Comparison of ENCODE assay signal across 26 mouse cellular contexts in genomic region chr14:22754633-22755032, GRCm38 (mm10).
DNase-seq lines count a peak whose midpoint lies in the region; ATAC-seq and TF ChIP-seq lines count a peak whose summit lies in the region.
"Had no signal": no experiment of that assay in that cellular context is flagged by ENCODE, and none has a peak within 500 bp of the region (broad histone marks: within the 10 kb centered on the region; RNA-seq: fewer than 3 reads in every experiment).

No protein-coding gene starts in this region.

- peaks cover 3% of the 10 kb centered on the region; the same call in 1 of the 2 replicates for H3K4me1 ChIP-seq in kidney, postnatal 0 days (replicated peaks; ENCODE audit: insufficient read depth, low read length)
- H3K4me1 ChIP-seq: embryonic facial prominence, embryonic 12.5 days; forebrain, embryonic 13.5 days; forebrain, embryonic 15.5 days had no signal

- H3K36me3 ChIP-seq in kidney, postnatal 0 days (ENCODE audit: insufficient read depth, low read length): no peaks in the 10 kb centered on the region
- H3K36me3 ChIP-seq: embryonic facial prominence, embryonic 10.5 days; embryonic facial prominence, embryonic 12.5 days; forebrain, embryonic 15.5 days; G1E had no signal

- H3K27ac ChIP-seq in kidney, postnatal 0 days: no peak overlapping the region
- H3K27ac ChIP-seq: embryonic facial prominence, embryonic 10.5 days; embryonic facial prominence, embryonic 12.5 days; forebrain, embryonic 13.5 days; forebrain, embryonic 15.5 days had no signal

- H3K9me3 ChIP-seq in kidney, postnatal 0 days (replicated peaks; ENCODE audit: low read length): no peaks in the 10 kb centered on the region
- H3K9me3 ChIP-seq: embryonic facial prominence, embryonic 10.5 days; embryonic facial prominence, embryonic 12.5 days; forebrain, embryonic 13.5 days; forebrain, embryonic 15.5 days had no signal

- no peak overlapping the region for H3K4me2 ChIP-seq in kidney, postnatal 0 days (ENCODE audit: low read length)
- H3K4me2 ChIP-seq: embryonic facial prominence, embryonic 12.5 days; forebrain, embryonic 13.5 days; forebrain, embryonic 15.5 days had no signal

- no peak overlapping the region for H3K4me3 ChIP-seq in kidney, postnatal 0 days (replicated peaks; ENCODE audit: low read depth, low read length)
- H3K4me3 ChIP-seq: embryonic facial prominence, embryonic 10.5 days; embryonic facial prominence, embryonic 12.5 days; forebrain, embryonic 13.5 days; forebrain, embryonic 15.5 days had no signal

- intact Hi-C loops in left cerebral cortex, postnatal 14 days (cut with DNase I): no loop called here

- H3K27me3 ChIP-seq in kidney, postnatal 0 days (ENCODE audit: insufficient read depth, low read length): no peaks in the 10 kb centered on the region
- H3K27me3 ChIP-seq: CH12.LX; embryonic facial prominence, embryonic 12.5 days; Patski had no signal

- 78% methylated on average over 5 of the region's 5 CpGs for WGBS in kidney, postnatal 0 days

- no peak overlapping the region for H3K9ac ChIP-seq in kidney, postnatal 0 days (ENCODE audit: low read depth, low read length)
- H3K9ac ChIP-seq: embryonic facial prominence, embryonic 12.5 days; forebrain, embryonic 13.5 days; forebrain, embryonic 15.5 days; forebrain, postnatal 0 days had no signal

- peak; percentile 38 for DNase-seq in kidney, postnatal 0 days (ENCODE audit: low spot score)
- DNase-seq in kidney, adult 11 months: no peak
- peak; percentile 11 for DNase-seq in 416B (ENCODE audit: low read depth)
- no peak for DNase-seq in testis, postnatal 10 days (ENCODE audit: low spot score)
- no peak for DNase-seq in left cerebral cortex, postnatal 14 days (ENCODE audit: low spot score in 2 of 2)
- DNase-seq: adrenal gland, postnatal 10 days; adrenal gland, postnatal 25 days; B cell, adult 2 months; cerebellum, adult 11 months; cerebellum, adult 18-20 months; cerebellum, adult 8-10 months; cerebellum, adult 9-11 months; cerebellum, postnatal 14 days; cerebellum, postnatal 36 days; forebrain, postnatal 0 days had no signal

- no peak for TF ChIP-seq CTCF in kidney, postnatal 0 days (IDR thresholded peaks at IDR 0.05; ENCODE audit: low read depth)

- no peak for ATAC-seq in kidney, postnatal 0 days (replicated peaks; ENCODE audit: low FRiP score, low read depth)
- peak; percentile 61 for ATAC-seq in common myeloid progenitor, adult 5-6 weeks (replicated peaks; ENCODE audit: low read depth, poor library complexity, severe bottlenecking)
- peak; percentile 29; the same call in 1 of the 2 replicates for ATAC-seq in megakaryocyte progenitor cell, adult 5-6 weeks (replicated peaks; ENCODE audit: poor library complexity)
- ATAC-seq: activated CD4-positive, CD25-positive, alpha-beta regulatory T cell, adult 4 months; CD4-positive, CD25-positive, alpha-beta regulatory T cell, adult 4 months; forebrain, embryonic 13.5 days; forebrain, embryonic 15.5 days; forebrain, postnatal 0 days; Patski had no signal

Comparison
In these comparisons a context has a peak if more than half of its experiments do, and no peak if none do; other contexts are left out.
1. DNase-seq: peak in kidney, postnatal 0 days (single experiment) and 416B (single experiment); none in kidney, adult 11 months (single experiment), testis, postnatal 10 days (single experiment) and left cerebral cortex, postnatal 14 days (0 of 2).